Mouse (Mus musculus) intestine, postnatal 0 days (tissue): ENCODE measurements at regions not wholly inside any gene's neighbourhood (a gene's known extent, or its start where the extent isn't known, plus 50 kb on each side); places are given as distances from the start of the nearest gene placed in this dataset.

Experiments
- ATAC-seq: fragments of 200-750 bp; cut with Nextera tagmentation; 2 replicates; pipeline ENCODE4 v1.8.0; 2017; ENCODE audit warnings: mild to moderate bottlenecking, moderate TSS enrichment, moderate library complexity
- H3K27ac ChIP-seq: fragments of 300-500 bp; sonication (generic); 2 replicates; pipeline ENCODE4 v1.5.1; 2014; ENCODE audit warnings: mild to moderate bottlenecking, low read depth, low read length, moderate library complexity
- H3K27me3 ChIP-seq: fragments of 300-500 bp; sonication (generic); replicated peaks from 2 replicates; pipeline ENCODE4 v1.6.1; 2014; ENCODE audit warnings: low read length, mixed read lengths; ENCODE audit not compliant: control insufficient read depth, insufficient read depth
- H3K36me3 ChIP-seq: fragments of 300-500 bp; sonication (generic); 2 replicates; pipeline ENCODE4 v1.6.1; 2014; ENCODE audit warnings: mild to moderate bottlenecking, moderate library complexity; ENCODE audit not compliant: control insufficient read depth, insufficient read depth
- H3K4me1 ChIP-seq: fragments of 300-500 bp; sonication (generic); replicated peaks from 2 replicates; pipeline ENCODE4 v1.6.1; 2014; ENCODE audit warnings: antibody characterized with exemption, low read length, mixed read lengths; ENCODE audit not compliant: control insufficient read depth, insufficient read depth
- H3K4me2 ChIP-seq: fragments of 300-500 bp; sonication (generic); replicated peaks from 2 replicates; pipeline ENCODE4 v1.6.1; 2014; ENCODE audit warnings: low read depth, mild to moderate bottlenecking, moderate library complexity
- H3K4me3 ChIP-seq: fragments of 300-500 bp; sonication (generic); 2 replicates; pipeline ENCODE4 v1.5.1; 2014; ENCODE audit warnings: low read depth, low read length
- H3K9ac ChIP-seq: fragments of 300-500 bp; sonication (generic); 2 replicates; pipeline ENCODE4 v1.6.1; 2014; ENCODE audit warnings: mild to moderate bottlenecking, low read depth, low read length
- H3K9me3 ChIP-seq: fragments of 300-500 bp; sonication (generic); 2 replicates; pipeline ENCODE4 v1.6.1; 2016; ENCODE audit warnings: mixed run types; ENCODE audit not compliant: control insufficient read depth
- CTCF ChIP-seq: sonication (generic); IDR thresholded peaks from 2 replicates; pipeline ENCODE4 v1.5.1; 2016; ENCODE audit warnings: low read depth, mild to moderate bottlenecking, control low read depth, antibody characterized with exemption, moderate library complexity
- WGBS: fragments of 180-500 bp; shearing (Covaris S2); extraction: QIAGEN DNeasy Blood & Tissue Kit; methylation state at CpG from one replicate; pipeline ENCODE4 v1.1.7; 2014; 5-methylcytosine and 5-hydroxymethylcytosine counted together

DNA sequence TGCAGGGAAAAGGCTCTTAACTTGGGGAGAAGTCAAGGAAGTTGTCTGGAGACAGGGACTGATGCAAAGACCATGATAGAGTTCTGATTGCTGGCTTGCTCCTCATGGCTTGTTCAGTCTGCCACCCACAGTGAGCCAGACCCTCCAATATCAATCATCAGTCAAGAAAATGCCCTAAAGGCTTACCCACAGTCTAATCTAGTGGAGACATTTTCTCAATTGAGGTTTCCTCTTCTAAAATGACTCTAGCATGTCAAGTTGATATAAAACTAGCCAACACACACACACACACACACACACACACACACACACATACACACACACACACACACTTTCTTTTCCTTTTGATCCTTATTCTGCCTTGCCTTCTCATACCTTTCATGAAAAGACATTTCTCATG is 367.2 kb upstream of the Pik3r1 start:
- Histone ChIP-seq H3K36me3 (no peaks in the 10 kb centered on the region), H3K4me2 (no peak overlapping the region), H3K9me3 (no peaks in the 10 kb centered on the region), H3K9ac (no peak overlapping the region), H3K4me1 (no peaks in the 10 kb centered on the region), H3K27ac (no peak overlapping the region), H3K4me3 (no peak overlapping the region), H3K27me3 (no peaks in the 10 kb centered on the region)
- no peak for TF ChIP-seq CTCF
- no peak for ATAC-seq

DNA sequence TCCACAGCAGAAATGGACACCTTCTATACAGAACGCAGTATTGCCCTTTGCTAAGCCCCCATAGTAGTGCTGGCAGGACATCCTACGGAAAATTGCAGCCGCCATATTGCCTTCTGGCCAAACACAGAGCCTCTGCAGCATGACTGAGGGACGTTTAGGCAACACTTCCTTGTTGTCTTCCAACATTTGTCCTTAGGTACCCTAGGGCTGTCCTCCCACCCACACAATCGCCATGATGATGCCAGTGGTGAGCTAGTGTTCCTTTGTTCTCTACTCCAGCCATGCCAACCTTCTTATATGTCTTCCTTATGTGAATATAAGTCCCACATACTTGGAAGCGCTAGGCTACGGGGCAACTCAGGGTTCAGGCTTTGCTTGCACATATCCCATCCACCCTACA is 375.0 kb upstream of the Pik3r1 start:
- no peaks in the 10 kb centered on the region for H3K9me3 ChIP-seq
- no peak overlapping the region for H3K4me3 ChIP-seq
- H3K27ac ChIP-seq: no peak overlapping the region
- no peak overlapping the region for H3K4me2 ChIP-seq
- no peaks in the 10 kb centered on the region for H3K36me3 ChIP-seq
- TF ChIP-seq CTCF: no peak
- ATAC-seq: no peak
- no peaks in the 10 kb centered on the region for H3K4me1 ChIP-seq
- no peak overlapping the region for H3K9ac ChIP-seq
- WGBS: 96% methylated on average over 7 of the region's 7 CpGs
- no peaks in the 10 kb centered on the region for H3K27me3 ChIP-seq

DNA sequence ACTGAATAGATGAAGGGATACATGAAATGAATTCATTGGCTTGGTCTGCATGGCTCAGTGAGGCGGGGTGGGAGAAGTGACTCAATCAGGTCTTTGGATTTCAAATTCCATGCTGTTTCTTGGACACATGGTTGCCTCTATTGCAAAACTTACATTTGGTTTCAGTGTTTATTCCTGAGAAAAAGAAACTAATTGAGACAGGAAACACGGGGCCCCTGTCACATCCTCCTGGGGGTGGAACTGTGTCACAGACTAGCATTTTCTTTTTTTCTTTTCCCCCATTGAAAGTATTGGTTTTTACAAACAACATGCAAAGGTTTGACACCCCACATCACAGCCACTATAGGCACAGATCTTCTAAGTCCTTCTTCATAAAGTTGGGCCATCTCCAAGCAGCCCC is 375.8 kb upstream of the Pik3r1 start:
- Histone ChIP-seq H3K4me2 (no peak overlapping the region), H3K36me3 (no peaks in the 10 kb centered on the region), H3K27me3 (no peaks in the 10 kb centered on the region), H3K27ac (no peak overlapping the region), H3K9ac (no peak overlapping the region), H3K9me3 (no peaks in the 10 kb centered on the region), H3K4me3 (no peak overlapping the region), H3K4me1 (no peaks in the 10 kb centered on the region)
- WGBS: 82% methylated on average over 2 of the region's 2 CpGs
- TF ChIP-seq CTCF: no peak
- no peak for ATAC-seq

DNA sequence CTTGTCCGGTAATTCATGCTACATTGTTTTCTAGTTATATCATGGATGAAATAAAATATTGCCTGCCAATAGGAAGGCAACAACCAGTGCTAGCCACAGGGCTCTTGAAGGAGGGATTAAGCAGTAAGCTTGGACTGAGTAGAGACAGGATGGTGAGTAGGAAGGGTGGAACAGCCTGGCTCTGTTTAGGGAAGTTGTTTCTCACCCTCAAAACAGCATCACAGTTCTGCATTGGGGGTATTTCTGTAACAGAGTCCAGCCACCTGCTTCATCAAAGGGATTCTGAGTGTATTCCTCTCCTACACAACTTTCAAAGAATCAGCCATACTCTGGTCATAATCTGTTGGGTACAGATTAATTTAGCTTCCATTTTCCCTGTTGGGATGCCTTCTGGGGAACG is 380.0 kb upstream of the Pik3r1 start:
- TF ChIP-seq CTCF: no peak
- H3K27me3 ChIP-seq: no peaks in the 10 kb centered on the region
- no peak overlapping the region for H3K4me3 ChIP-seq
- no peaks in the 10 kb centered on the region for H3K9me3 ChIP-seq
- no peaks in the 10 kb centered on the region for H3K4me1 ChIP-seq
- H3K27ac ChIP-seq: no peak overlapping the region
- WGBS: 81% methylated on average over 2 of the region's 2 CpGs
- no peak overlapping the region for H3K4me2 ChIP-seq
- H3K36me3 ChIP-seq: no peaks in the 10 kb centered on the region
- no peak for ATAC-seq
- no peak overlapping the region for H3K9ac ChIP-seq

DNA sequence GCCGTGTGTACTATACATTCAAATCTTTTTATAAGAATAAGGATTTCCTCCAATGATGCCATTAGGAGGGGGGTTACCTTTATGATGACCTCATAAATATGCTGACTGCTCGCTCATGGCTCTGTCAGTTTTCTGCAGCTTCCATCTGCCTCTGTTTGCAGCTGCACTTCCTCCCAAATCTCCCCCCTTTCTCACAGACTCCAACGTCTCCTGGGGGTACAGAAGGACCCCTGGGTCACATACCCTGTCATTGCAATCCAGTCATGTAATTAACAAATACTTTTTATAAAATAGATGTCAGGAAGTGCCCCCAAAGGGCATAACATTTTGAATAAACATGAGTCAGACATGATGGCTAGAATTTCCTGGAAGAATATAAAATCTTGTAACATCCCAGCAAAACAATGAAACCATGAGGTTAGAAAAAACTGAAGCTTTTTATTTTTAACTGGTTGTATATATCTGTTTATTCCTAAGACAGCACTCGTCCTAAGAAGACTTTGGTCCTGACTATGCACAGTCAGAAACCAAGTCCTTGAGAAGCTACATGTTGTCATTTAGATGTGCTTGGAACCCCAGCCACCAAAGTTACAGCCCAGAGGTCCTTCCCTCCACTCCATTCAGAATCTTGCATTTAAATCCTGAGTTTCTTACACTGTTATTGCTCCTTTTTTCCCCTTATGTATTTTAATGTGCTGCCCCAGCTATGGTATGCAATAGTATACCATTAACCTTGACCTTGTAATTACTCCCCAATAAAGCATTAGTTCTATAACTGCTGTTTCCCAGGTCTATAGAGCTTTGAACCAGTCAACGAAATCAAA is 386.0 kb upstream of the Pik3r1 start:
- 58% methylated on average over 5 of the region's 5 CpGs for WGBS
- Histone ChIP-seq H3K4me1 (no peaks in the 10 kb centered on the region), H3K4me2 (no peak overlapping the region), H3K9me3 (no peaks in the 10 kb centered on the region), H3K27me3 (no peaks in the 10 kb centered on the region), H3K27ac (no peak overlapping the region), H3K4me3 (no peak overlapping the region), H3K9ac (no peak overlapping the region), H3K36me3 (no peaks in the 10 kb centered on the region)
- TF ChIP-seq CTCF: no peak
- no peak for ATAC-seq

DNA sequence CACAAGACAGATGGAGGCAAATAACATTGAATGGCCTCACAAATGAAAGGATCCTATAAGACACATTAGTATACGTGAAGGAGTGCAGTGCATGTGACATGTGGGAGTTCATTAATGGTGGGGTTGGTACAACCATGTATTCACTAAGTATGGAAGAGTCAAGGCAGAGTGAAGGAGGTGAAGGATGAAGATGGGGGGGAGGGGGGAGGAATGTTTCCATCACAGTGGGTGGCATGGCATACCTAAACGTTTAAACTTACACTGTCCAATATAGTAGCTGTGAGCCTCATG is 386.5 kb upstream of the Pik3r1 start:
- Histone ChIP-seq H3K4me2 (no peak overlapping the region), H3K9ac (no peak overlapping the region), H3K36me3 (no peaks in the 10 kb centered on the region), H3K27me3 (no peaks in the 10 kb centered on the region), H3K27ac (no peak overlapping the region), H3K4me1 (no peaks in the 10 kb centered on the region), H3K9me3 (no peaks in the 10 kb centered on the region), H3K4me3 (no peak overlapping the region)
- no peak for ATAC-seq
- no peak for TF ChIP-seq CTCF
- WGBS: 50% methylated on average over 2 of the region's 2 CpGs
